Mouse (Mus musculus) olfactory bulb, adult 2 months (tissue): Measurements from ENCODE around the gene Slc22a29.
"Not testable (repeated sequence)": the region's sequence is repeated elsewhere in the genome, so short reads cannot be mapped to it uniquely, and the experiment has no call there.

Experiments used
- CTCF ChIP-seq: fragments of 200-500 bp; IDR thresholded peaks from 2 replicates; pipeline ENCODE4 v1.5.1; 2012; ENCODE audit warnings: low read depth, mild to moderate bottlenecking, low read length, moderate library complexity; ENCODE audit not compliant: insufficient read depth
- POLR2A ChIP-seq: fragments of 200-500 bp; IDR thresholded peaks from 2 replicates; pipeline ENCODE4 v1.6.1; 2012; ENCODE audit warnings: mild to moderate bottlenecking, low read depth, low read length, moderate library complexity; ENCODE audit not compliant: insufficient read depth

DNA sequence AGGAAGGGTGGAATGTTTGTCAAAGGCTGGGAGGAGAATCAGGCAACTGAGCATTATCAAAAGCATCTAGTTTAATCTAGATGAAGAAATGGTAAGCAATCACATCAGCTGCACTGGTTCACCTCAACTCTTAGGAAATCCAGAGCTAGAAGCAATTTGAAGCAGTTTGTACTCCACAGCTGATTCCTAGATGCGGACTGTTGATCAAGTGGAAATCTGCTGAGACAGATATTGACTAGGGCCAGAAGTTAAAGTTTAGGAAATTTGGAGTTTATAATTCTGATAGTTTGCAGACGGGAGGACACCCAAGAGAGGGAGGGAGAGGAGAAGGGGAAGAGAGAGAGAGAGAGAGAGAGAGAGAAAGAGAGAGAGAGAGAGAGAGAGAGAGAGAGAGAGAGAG is 76.0 kb downstream of the Slc22a29 start:
- TF ChIP-seq CTCF, POLR2A: not testable (repeated sequence)
